Mouse (Mus musculus) urinary bladder, postnatal 25 days (tissue): ENCODE results near the gene Phip.

Source experiments
- DNase-seq: peaks from one replicate; pipeline ENCODE4 v3.0.0; 2022; ENCODE audit warnings: low spot score

The Phip gene

GRCm38 (mm10) chr9:82975342-82976215 is at the start of gene Phip:
Phip (minus strand) TSS chr9:82975516.
- peak; percentile 94 for DNase-seq

GRCm38 (mm10) chr9:83023724-83024123 is 48.4 kb upstream of the Phip start:
- DNase-seq, result no peak

- DNase-seq, result no peak
Observed at GRCm38 (mm10) chr9:83014516-83014915, 39.2 kb upstream of the Phip start.

DNA sequence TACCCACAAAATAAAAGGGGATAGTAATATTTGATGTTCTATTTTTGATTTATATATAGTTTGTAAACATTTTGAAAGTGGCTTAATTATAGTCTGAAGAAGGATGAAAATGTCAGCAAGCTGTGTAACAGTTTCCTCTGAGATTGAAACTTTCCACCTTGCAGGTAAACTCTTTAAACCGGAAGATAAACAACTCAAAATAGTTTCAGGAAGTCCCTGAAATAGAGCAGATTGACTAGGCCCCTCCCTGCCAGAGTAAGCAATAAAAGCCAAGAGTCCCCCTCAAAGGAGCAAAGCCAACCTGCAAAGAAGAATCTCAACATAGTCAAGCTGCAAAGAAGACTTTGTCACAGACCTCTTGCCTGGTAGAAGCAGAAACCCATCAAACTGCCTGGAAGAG is 33.0 kb upstream of the Phip start:
- no peak for DNase-seq

GRCm38 (mm10) chr9:83001342-83001741 is 26.0 kb upstream of the Phip start:
- no peak for DNase-seq

- DNase-seq, result no peak
Observed at GRCm38 (mm10) chr9:82997765-82998500, 22.6 kb upstream of the Phip start.

GRCm38 (mm10) chr9:82976936-82977335 is 1.6 kb upstream of the Phip start:
- DNase-seq, result no peak

DNA sequence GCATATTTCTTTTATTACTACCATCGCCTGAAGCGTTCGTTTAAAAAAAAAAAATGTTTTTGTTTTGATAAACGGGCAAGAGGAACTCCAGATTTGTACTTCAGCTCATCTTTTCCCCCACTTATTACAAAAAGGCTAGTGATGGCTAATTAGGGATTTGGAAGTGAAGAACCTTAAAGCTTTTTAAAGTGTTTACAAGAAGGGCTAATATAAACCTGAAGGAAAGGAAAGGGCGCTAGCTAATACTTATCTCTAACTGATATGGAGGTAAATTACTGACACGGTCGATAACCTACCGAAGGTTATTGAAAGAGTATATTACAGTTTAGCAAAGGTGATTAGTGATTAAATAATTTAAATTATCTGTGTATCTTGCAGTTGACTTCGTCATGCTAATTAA is 903 bp upstream of the Phip start:
- DNase-seq, result no peak

DNA sequence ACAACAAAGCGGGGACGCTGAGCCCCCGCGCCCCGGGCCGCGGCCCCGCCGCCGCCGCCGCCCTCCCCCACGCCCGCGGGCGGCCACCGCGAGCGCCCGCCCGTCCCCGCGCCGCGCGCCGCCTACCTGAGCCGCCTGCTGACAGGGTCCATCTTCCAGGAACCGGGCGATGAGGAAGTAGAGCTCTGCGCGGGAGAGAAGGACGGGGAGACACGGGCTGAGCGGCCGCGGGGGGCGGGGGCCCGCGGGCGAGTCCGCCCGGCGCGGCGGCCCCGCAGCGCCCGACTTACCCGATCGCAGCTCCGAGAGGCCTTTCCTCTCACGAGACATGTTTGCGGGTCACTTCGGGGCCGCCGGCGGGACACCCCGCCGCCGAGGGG is 364 bp downstream of the Phip start:
- DNase-seq, result no peak

- DNase-seq, result peak; percentile 72
Observed at GRCm38 (mm10) chr9:82974187-82974861, 992 bp downstream of the Phip start.

GRCm38 (mm10) chr9:82973321-82973892 is 1.9 kb downstream of the Phip start:
- DNase-seq, result no peak

- DNase-seq, result no peak
Observed at GRCm38 (mm10) chr9:82971433-82971832, 3.9 kb downstream of the Phip start.

DNA sequence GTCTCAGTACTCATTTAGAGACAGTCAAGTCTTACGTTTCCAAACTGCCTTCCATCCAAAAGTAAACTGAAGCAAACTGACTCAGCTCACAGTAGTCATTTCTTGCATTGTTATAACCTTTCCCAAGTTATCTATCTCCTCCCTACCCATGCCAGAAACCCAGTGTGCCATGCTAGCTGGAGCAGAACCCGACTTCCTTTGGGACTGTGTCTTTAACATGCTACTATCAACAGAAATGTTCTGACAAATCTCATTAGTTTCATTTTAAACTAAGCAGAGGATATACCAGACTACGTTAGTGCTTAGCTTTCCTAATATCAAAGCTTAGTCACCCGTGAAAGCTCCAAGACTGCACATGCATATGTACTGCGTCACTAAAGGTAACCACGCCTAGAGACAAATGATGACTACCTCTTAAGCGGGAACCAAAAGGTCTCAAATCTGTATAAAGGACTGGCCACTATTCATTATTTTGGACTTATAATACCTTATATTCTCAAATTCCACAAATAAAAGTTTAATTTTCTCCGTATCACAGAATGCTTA is 8.2 kb downstream of the Phip start:
- no peak for DNase-seq

DNA sequence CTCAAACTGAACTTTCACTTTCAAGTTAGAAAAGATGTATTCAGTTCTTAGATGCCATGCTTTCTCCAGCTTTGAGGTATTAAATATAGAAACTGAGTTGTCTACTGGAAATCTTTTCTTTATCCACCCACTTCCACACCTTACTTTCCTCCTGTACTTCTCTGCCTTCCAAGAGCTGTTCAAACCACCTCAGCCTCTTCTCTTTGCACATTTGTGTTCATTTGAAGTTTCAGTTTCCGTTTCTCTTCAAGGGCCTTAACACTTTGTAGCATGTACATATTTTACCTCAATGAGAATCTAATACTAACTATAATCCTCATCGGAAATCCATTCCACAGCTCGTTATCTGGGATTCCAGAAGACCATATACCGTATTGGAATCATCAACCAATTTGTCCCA is 11.3 kb downstream of the Phip start:
- DNase-seq, result no peak

DNA sequence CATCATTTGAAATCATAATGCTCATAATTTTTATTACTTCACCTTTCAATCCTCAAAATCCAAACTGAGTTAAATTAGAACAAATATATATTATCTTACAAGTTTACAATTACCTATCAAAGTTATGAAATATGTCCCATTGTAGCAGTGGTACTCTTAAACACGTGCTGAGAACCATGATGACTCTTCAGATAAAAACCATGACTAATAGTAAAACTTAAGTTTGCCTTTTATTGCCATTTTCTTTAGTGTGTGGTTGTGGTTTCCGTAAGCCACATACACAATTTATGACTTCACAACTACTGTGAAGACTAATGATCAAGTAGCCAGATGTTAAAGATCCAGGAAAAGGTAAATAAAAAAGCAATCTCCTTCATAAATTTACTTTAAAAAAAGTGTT is 14.0 kb downstream of the Phip start:
- DNase-seq, result no peak

DNA sequence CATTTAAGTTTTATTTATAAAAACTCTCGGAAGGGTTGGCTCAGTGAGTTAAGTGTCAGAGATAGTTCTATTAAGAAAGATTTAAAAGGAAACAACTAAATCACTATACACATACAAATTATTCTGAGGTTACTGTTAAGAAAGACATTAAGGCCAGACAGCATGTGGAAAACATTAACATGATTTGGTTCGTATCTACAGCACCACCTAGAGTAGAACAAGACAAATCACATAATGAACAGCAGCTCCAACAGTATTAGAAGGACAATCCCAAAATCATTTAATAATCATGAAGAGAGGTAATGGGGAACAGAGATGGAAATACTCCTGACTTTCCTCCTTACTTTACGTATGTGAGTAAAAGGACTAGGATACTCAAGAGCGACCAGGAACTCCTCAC is 20.0 kb downstream of the Phip start:
- DNase-seq, result no peak

- no peak for DNase-seq
Observed at GRCm38 (mm10) chr9:82952330-82952729, 23.0 kb downstream of the Phip start.

DNA sequence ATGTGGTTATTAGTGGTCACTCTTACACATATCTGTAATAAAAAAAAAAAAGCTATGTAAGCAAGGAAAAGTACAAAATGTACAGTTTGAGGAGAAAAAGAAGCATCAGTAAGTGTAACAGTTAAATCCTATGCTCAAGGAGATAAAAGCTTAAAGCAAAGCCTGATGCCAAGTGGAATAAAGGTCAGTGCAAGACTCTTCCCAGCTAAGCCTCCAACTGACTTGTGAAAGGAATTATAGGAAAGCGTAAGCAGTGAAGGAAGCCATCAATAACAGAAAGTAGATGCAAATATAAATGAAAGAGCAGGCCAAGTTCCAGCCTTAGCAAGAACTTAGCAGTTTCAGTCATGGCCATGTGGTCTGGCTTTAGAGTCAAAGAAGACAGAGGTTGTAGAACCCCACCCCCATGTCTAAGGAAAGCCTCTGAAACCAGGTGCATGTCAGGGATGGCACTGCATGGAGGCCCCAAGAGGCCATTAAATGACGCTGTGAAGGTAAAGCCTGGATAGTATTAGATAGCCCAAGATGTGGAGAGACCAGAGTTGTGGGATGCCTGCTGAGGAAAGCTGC is 23.8 kb downstream of the Phip start:
- DNase-seq, result no peak

- no peak for DNase-seq
Observed at GRCm38 (mm10) chr9:82907246-82907645, 68.1 kb downstream of the Phip start.

- DNase-seq, result no peak
Observed at GRCm38 (mm10) chr9:82888645-82889044, 86.7 kb downstream of the Phip start.

DNA sequence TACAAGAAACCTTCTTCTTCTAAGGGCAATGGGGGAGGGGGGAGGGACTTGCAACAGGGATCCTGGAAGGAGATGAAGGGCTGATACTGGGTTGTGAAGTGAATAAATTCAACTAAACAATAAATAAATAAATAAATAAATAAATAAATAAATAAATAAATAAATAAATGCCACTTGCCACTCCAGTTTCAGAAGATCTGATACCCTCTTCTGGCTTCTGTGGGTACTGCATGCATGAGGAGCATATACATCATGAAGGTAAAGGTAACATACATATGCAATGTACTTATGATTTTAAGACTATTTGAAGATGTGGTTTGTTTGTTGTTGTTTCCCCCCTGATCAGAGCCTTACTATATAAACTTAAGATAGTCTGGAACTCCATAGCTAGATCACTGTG is 91.1 kb downstream of the Phip start:
- no peak for DNase-seq

GRCm38 (mm10) chr9:82877078-82877477 is 98.2 kb downstream of the Phip start:
- DNase-seq, result no peak
